Mouse (Mus musculus) erythroblast, embryonic 14.5 days (primary cell): ENCODE data around the gene Fgfr2.

Source experiments
- GATA1 ChIP-seq: IDR thresholded peaks from 2 replicates; pipeline ENCODE4 v1.6.1; 2012; ENCODE audit warnings: low read length, inconsistent platforms, mixed read lengths
- TAL1 ChIP-seq: IDR thresholded peaks from 3 replicates; pipeline ENCODE4 v1.6.1; 2012; ENCODE audit warnings: low read length, inconsistent platforms, mixed read lengths

DNA sequence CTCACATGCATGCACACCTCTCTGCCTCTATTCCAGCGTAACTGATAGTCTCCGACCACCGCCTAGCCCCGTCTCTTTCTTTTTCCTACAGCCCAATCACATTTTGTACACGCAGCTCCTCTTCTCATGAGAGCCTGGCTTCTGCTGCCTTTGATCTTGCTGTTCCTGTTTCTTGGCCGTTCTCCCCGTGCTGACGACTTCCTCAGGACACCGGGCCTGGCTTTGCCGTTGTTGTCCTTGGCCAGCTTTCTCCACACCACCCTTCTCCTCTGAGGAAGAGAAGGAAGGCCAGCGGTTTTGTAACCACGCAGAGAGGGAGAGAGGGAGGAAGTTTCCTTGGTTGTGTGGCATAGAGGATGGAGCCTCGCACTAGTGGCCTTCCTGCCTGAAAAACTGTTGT, 2465.4 kb downstream of the Fgfr2 start:
- TF ChIP-seq GATA1: no peak
- TF ChIP-seq TAL1: no peak
